Mouse (Mus musculus) cerebellum, adult 2 months (tissue): ENCODE data around the gene Ift43. TPM values are rescaled to one million over a fixed set of nuclear protein-coding genes. Genes with fewer than 3 reads are reported as not detected.

Source experiments
- DNase-seq, 2 experiments: peaks; one replicate each; pipeline ENCODE4 v3.0.0; 2021
- H3K27ac ChIP-seq: fragments of 200-500 bp; 2 replicates; pipeline ENCODE4 v1.5.1; 2012; ENCODE audit warnings: low read length, control low read depth, inconsistent platforms; ENCODE audit not compliant: insufficient read depth
- H3K27me3 ChIP-seq: fragments of 200-500 bp; 2 replicates; pipeline ENCODE4 v1.6.1; 2012; ENCODE audit warnings: inconsistent platforms, mild to moderate bottlenecking, low read length, moderate library complexity; ENCODE audit not compliant: control insufficient read depth, insufficient read depth
- H3K4me1 ChIP-seq: fragments of 200-500 bp; 2 replicates; pipeline ENCODE4 v1.6.1; 2011; ENCODE audit warnings: low read length; ENCODE audit not compliant: control insufficient read depth, insufficient read depth
- H3K4me3 ChIP-seq: fragments of 200-500 bp; replicated peaks from 2 replicates; pipeline ENCODE3; 2011; ENCODE audit warnings: mild to moderate bottlenecking, low read depth, low read length, control low read depth; ENCODE audit not compliant: insufficient read depth
- CTCF ChIP-seq: fragments of 200-500 bp; IDR thresholded peaks from 2 replicates; pipeline ENCODE4 v1.5.1; 2011; ENCODE audit warnings: low read depth, mild to moderate bottlenecking, control low read depth, low read length, moderate library complexity, borderline replicate concordance; ENCODE audit not compliant: insufficient read depth
- POLR2A ChIP-seq: fragments of 200-500 bp; IDR thresholded peaks from 2 replicates; pipeline ENCODE4 v1.6.1; 2011; ENCODE audit warnings: low read length, control low read depth, borderline replicate concordance; ENCODE audit not compliant: insufficient read depth
- WGBS: fragments of 180-500 bp; shearing (Covaris S2); methylation state at CpG from one replicate; pipeline ENCODE4 v1.1.7; 2018; 5-methylcytosine and 5-hydroxymethylcytosine counted together
- polyA plus RNA-seq: library from polyadenylated mRNA; depleted of rRNA; stranded (reverse); fragments of >200 nt; gene quantifications from 2 replicates; pipeline ENCODE4 v1.2.3, GENCODE M21; 2012

Gene Ift43
- polyA plus RNA-seq, 1 experiment: 34.9 TPM

- Histone ChIP-seq H3K4me3 (no peak overlapping the region), H3K27me3 (peaks cover 1% of the 10 kb centered on the region; the same call in 1 of the 2 replicates), H3K4me1 (peaks cover 21% of the 10 kb centered on the region), H3K27ac (no peak overlapping the region)
- no peak for DNase-seq
- WGBS: 83% methylated on average over 2 of the region's 2 CpGs
- TF ChIP-seq CTCF (no peak), POLR2A (no peak)
These were observed 83.9 kb downstream of the Ift43 start for GRCm38 (mm10) chr12:86166244-86166643.

GRCm38 (mm10) chr12:86167075-86167474 is 84.7 kb downstream of the Ift43 start:
- 41% methylated on average over 9 of the region's 9 CpGs for WGBS
- Histone ChIP-seq H3K27ac (no peak overlapping the region), H3K27me3 (peaks cover 1% of the 10 kb centered on the region; the same call in 1 of the 2 replicates), H3K4me1 (peaks cover 13% of the 10 kb centered on the region), H3K4me3 (no peak overlapping the region)
- TF ChIP-seq POLR2A: no peak
- TF ChIP-seq CTCF: no peak
- peak; percentile 25 to 37 for DNase-seq

- no peak for TF ChIP-seq CTCF
- no peak for TF ChIP-seq POLR2A
- no peak for DNase-seq
- 50% methylated on average over 1 of the region's 1 CpGs for WGBS
- Histone ChIP-seq H3K27ac (no peak overlapping the region), H3K4me3 (no peak overlapping the region), H3K4me1 (peaks cover 5% of the 10 kb centered on the region), H3K27me3 (peaks cover 1% of the 10 kb centered on the region; the same call in 1 of the 2 replicates)
These were observed 86.4 kb downstream of the Ift43 start for GRCm38 (mm10) chr12:86168712-86169111.

GRCm38 (mm10) chr12:86169195-86169594 is 86.9 kb downstream of the Ift43 start:
- DNase-seq: no peak
- 92% methylated on average over 5 of the region's 5 CpGs for WGBS
- Histone ChIP-seq H3K27ac (no peak overlapping the region), H3K4me3 (no peak overlapping the region), H3K27me3 (peaks cover 1% of the 10 kb centered on the region; the same call in 1 of the 2 replicates), H3K4me1 (peaks cover 5% of the 10 kb centered on the region)
- TF ChIP-seq POLR2A (no peak), CTCF (no peak)

- Histone ChIP-seq H3K4me3 (no peak overlapping the region), H3K27ac (no peak overlapping the region), H3K4me1 (no peaks in the 10 kb centered on the region; the same call in 1 of the 2 replicates), H3K27me3 (peaks cover 1% of the 10 kb centered on the region; the same call in 1 of the 2 replicates)
- no peak for DNase-seq
- 88% methylated on average over 6 of the region's 6 CpGs for WGBS
- no peak for TF ChIP-seq CTCF
- no peak for TF ChIP-seq POLR2A
These were observed 91.0 kb downstream of the Ift43 start for GRCm38 (mm10) chr12:86173314-86173713.

GRCm38 (mm10) chr12:86174369-86174768 is 92.0 kb downstream of the Ift43 start:
- H3K27me3 ChIP-seq: no peaks in the 10 kb centered on the region
- 83% methylated on average over 12 of the region's 12 CpGs for WGBS
- no peak overlapping the region for H3K27ac ChIP-seq
- no peak for TF ChIP-seq POLR2A
- TF ChIP-seq CTCF: no peak
- DNase-seq: no peak
- no peaks in the 10 kb centered on the region; the same call in 1 of the 2 replicates for H3K4me1 ChIP-seq
- H3K4me3 ChIP-seq: no peak overlapping the region

- DNase-seq: no peak
- Histone ChIP-seq H3K4me1 (no peaks in the 10 kb centered on the region; the same call in 1 of the 2 replicates), H3K27me3 (no peaks in the 10 kb centered on the region), H3K4me3 (no peak overlapping the region), H3K27ac (no peak overlapping the region)
- WGBS: 73% methylated on average over 12 of the region's 12 CpGs
- no peak for TF ChIP-seq POLR2A
- TF ChIP-seq CTCF: no peak
These were observed 93.2 kb downstream of the Ift43 start for GRCm38 (mm10) chr12:86175476-86175942.

GRCm38 (mm10) chr12:86176675-86177339 is 94.5 kb downstream of the Ift43 start:
- WGBS: 79% methylated on average over 11 of the region's 11 CpGs
- Histone ChIP-seq H3K4me3 (no peak overlapping the region), H3K27me3 (no peaks in the 10 kb centered on the region), H3K27ac (no peak overlapping the region), H3K4me1 (0 out of 2 replicates have a peak, but pooled peaks cover 4% of the 10 kb centered on the region)
- no peak for DNase-seq
- TF ChIP-seq POLR2A (no peak), CTCF (no peak)
